Mouse (Mus musculus) heart, embryonic 12.5 days (tissue): ENCODE data around the gene Cfap73. TPM values are rescaled to one million over a fixed set of nuclear protein-coding genes. Genes with fewer than 3 reads are reported as not detected.

Experiments
- ATAC-seq: fragments of 200-750 bp; cut with Nextera tagmentation; 2 replicates; pipeline ENCODE4 v1.8.0; 2017; ENCODE audit warnings: moderate TSS enrichment, moderate library complexity; ENCODE audit not compliant: insufficient number of reproducible peaks, low FRiP score
- H3K27ac ChIP-seq: fragments of 300-500 bp; sonication (generic); 2 replicates; pipeline ENCODE4 v1.5.1; 2016; ENCODE audit warnings: mild to moderate bottlenecking, moderate library complexity; ENCODE audit not compliant: poor library complexity, severe bottlenecking
- H3K27me3 ChIP-seq: fragments of 300-500 bp; sonication (generic); replicated peaks from 2 replicates; pipeline ENCODE4 v1.6.1; 2016; ENCODE audit warnings: mild to moderate bottlenecking, moderate library complexity
- H3K36me3 ChIP-seq: fragments of 300-500 bp; sonication (generic); 2 replicates; pipeline ENCODE4 v1.6.1; 2016; ENCODE audit warnings: mild to moderate bottlenecking, moderate library complexity
- H3K4me1 ChIP-seq: fragments of 300-500 bp; sonication (generic); replicated peaks from 2 replicates; pipeline ENCODE4 v1.6.1; 2016; ENCODE audit warnings: mild to moderate bottlenecking
- H3K4me2 ChIP-seq: fragments of 300-500 bp; sonication (generic); 2 replicates; pipeline ENCODE4 v1.6.1; 2016; ENCODE audit warnings: mild to moderate bottlenecking, moderate library complexity
- H3K4me3 ChIP-seq: fragments of 300-500 bp; sonication (generic); 2 replicates; pipeline ENCODE4 v1.5.1; 2016; ENCODE audit warnings: mild to moderate bottlenecking
- H3K9ac ChIP-seq: fragments of 300-500 bp; sonication (generic); 2 replicates; pipeline ENCODE4 v1.6.1; 2016; ENCODE audit warnings: mild to moderate bottlenecking, moderate library complexity
- H3K9me3 ChIP-seq: fragments of 300-500 bp; sonication (generic); replicated peaks from 2 replicates; pipeline ENCODE4 v1.6.1; 2016; ENCODE audit warnings: mild to moderate bottlenecking, moderate library complexity
- WGBS: fragments of 180-500 bp; shearing (Covaris S2); methylation state at CpG from one replicate; pipeline ENCODE4 v1.1.7; 2016; 5-methylcytosine and 5-hydroxymethylcytosine counted together
- polyA plus RNA-seq: library from polyadenylated mRNA; unstranded; fragments of >200 nt; fragmentation: Nextera tagmentation; extraction: Ambion mirVana; gene quantifications from 2 replicates; pipeline ENCODE4 v1.2.1, GENCODE M21; 2016

The Cfap73 gene
- polyA plus RNA-seq, 1 experiment from 2014 or later: not detected

- Histone ChIP-seq H3K9ac (no peak overlapping the region), H3K27ac (no peak overlapping the region), H3K9me3 (no peaks in the 10 kb centered on the region), H3K4me2 (no peak overlapping the region), H3K36me3 (no peaks in the 10 kb centered on the region), H3K4me3 (no peak overlapping the region), H3K4me1 (peaks cover 18% of the 10 kb centered on the region), H3K27me3 (peaks cover 51% of the 10 kb centered on the region)
- ATAC-seq: no peak
- 77% methylated on average over 3 of the region's 4 CpGs for WGBS
Observed at GRCm38 (mm10) chr5:120647361-120647760, 13.3 kb upstream of the Cfap73 start.

GRCm38 (mm10) chr5:120645851-120646250 is 11.8 kb upstream of the Cfap73 start:
- H3K4me3 ChIP-seq: no peak overlapping the region
- H3K9ac ChIP-seq: no peak overlapping the region
- no peak for ATAC-seq
- H3K4me1 ChIP-seq: peaks cover 18% of the 10 kb centered on the region
- H3K27ac ChIP-seq: no peak overlapping the region
- no peaks in the 10 kb centered on the region for H3K9me3 ChIP-seq
- H3K27me3 ChIP-seq: peaks cover 36% of the 10 kb centered on the region
- WGBS: 47% methylated on average over 6 of the region's 6 CpGs
- H3K36me3 ChIP-seq: no peaks in the 10 kb centered on the region
- H3K4me2 ChIP-seq: no peak overlapping the region

GRCm38 (mm10) chr5:120644227-120644626 is 10.2 kb upstream of the Cfap73 start:
- no peak overlapping the region for H3K4me2 ChIP-seq
- 49% methylated on average over 3 of the region's 3 CpGs for WGBS

GRCm38 (mm10) chr5:120643365-120644085 is 9.5 kb upstream of the Cfap73 start:
- no peak for ATAC-seq
- Histone ChIP-seq H3K36me3 (no peaks in the 10 kb centered on the region), H3K27ac (no peak overlapping the region), H3K9me3 (no peaks in the 10 kb centered on the region), H3K27me3 (peaks cover 14% of the 10 kb centered on the region; the same call in 1 of the 2 replicates), H3K4me3 (no peak overlapping the region), H3K4me1 (peaks cover 11% of the 10 kb centered on the region), H3K4me2 (no peak overlapping the region), H3K9ac (no peak overlapping the region)
- 60% methylated on average over 14 of the region's 14 CpGs for WGBS

More at GRCm38 (mm10) chr5:120644227-120644626, 10.2 kb upstream of the Cfap73 start:
- peaks cover 18% of the 10 kb centered on the region for H3K4me1 ChIP-seq
- no peak overlapping the region for H3K27ac ChIP-seq
- H3K9me3 ChIP-seq: no peaks in the 10 kb centered on the region
- peaks cover 20% of the 10 kb centered on the region for H3K27me3 ChIP-seq
- no peak for ATAC-seq
- no peak overlapping the region for H3K4me3 ChIP-seq
- H3K36me3 ChIP-seq: no peaks in the 10 kb centered on the region
- H3K9ac ChIP-seq: no peak overlapping the region

GRCm38 (mm10) chr5:120640094-120640493 is 6.1 kb upstream of the Cfap73 start:
- no peaks in the 10 kb centered on the region for H3K36me3 ChIP-seq
- no peak overlapping the region for H3K4me3 ChIP-seq
- no peak overlapping the region for H3K27ac ChIP-seq
- H3K27me3 ChIP-seq: no peaks in the 10 kb centered on the region; the same call in 1 of the 2 replicates
- H3K9ac ChIP-seq: no peak overlapping the region
- no peak for ATAC-seq
- H3K4me1 ChIP-seq: peaks cover 7% of the 10 kb centered on the region; the same call in 1 of the 2 replicates
- H3K4me2 ChIP-seq: no peak overlapping the region
- no peaks in the 10 kb centered on the region; the same call in 1 of the 2 replicates for H3K9me3 ChIP-seq
- 84% methylated on average over 7 of the region's 7 CpGs for WGBS

- H3K4me2 ChIP-seq: no peak overlapping the region
- peaks cover 9% of the 10 kb centered on the region for H3K9me3 ChIP-seq
- H3K27me3 ChIP-seq: peaks cover 14% of the 10 kb centered on the region
- no peak for ATAC-seq
- no peaks in the 10 kb centered on the region for H3K36me3 ChIP-seq
- peaks cover 15% of the 10 kb centered on the region for H3K4me1 ChIP-seq
- H3K9ac ChIP-seq: no peak overlapping the region
- H3K27ac ChIP-seq: no peak overlapping the region
- H3K4me3 ChIP-seq: no peak overlapping the region
- 80% methylated on average over 5 of the region's 5 CpGs for WGBS
Observed at GRCm38 (mm10) chr5:120635633-120636032, 1.6 kb upstream of the Cfap73 start.

- no peak overlapping the region for H3K9ac ChIP-seq
- no peaks in the 10 kb centered on the region for H3K36me3 ChIP-seq
- 50% methylated on average over 5 of the region's 5 CpGs for WGBS
- no peak overlapping the region for H3K27ac ChIP-seq
- H3K4me3 ChIP-seq: no peak overlapping the region
- peaks cover 9% of the 10 kb centered on the region for H3K9me3 ChIP-seq
- ATAC-seq: no peak
- H3K27me3 ChIP-seq: peaks cover 20% of the 10 kb centered on the region
- no peak overlapping the region for H3K4me2 ChIP-seq
- peaks cover 15% of the 10 kb centered on the region for H3K4me1 ChIP-seq
Observed at GRCm38 (mm10) chr5:120634860-120635259, 825 bp upstream of the Cfap73 start.

- H3K9me3 ChIP-seq: peaks cover 9% of the 10 kb centered on the region
- H3K27ac ChIP-seq: no peak overlapping the region
- 82% methylated on average over 5 of the region's 5 CpGs for WGBS
- no peak overlapping the region for H3K9ac ChIP-seq
- ATAC-seq: no peak; the same call in 1 of the 2 replicates
- peaks cover 26% of the 10 kb centered on the region for H3K27me3 ChIP-seq
- no peak overlapping the region for H3K4me2 ChIP-seq
- H3K36me3 ChIP-seq: peaks cover 15% of the 10 kb centered on the region
- H3K4me1 ChIP-seq: peaks cover 27% of the 10 kb centered on the region
- H3K4me3 ChIP-seq: no peak overlapping the region
Observed at GRCm38 (mm10) chr5:120631892-120632291, 2.1 kb downstream of the Cfap73 start.

- Histone ChIP-seq H3K4me1 (peaks cover 27% of the 10 kb centered on the region), H3K27me3 (peaks cover 26% of the 10 kb centered on the region), H3K36me3 (peaks cover 22% of the 10 kb centered on the region), H3K9ac (peak overlapping the region; percentile 46; the same call in 1 of the 2 replicates), H3K4me2 (peak overlapping the region; percentile 75), H3K9me3 (peaks cover 9% of the 10 kb centered on the region), H3K27ac (no peak overlapping the region), H3K4me3 (peak overlapping the region; percentile 27)
- no peak for ATAC-seq
- whole genome bisulfite sequencing: 5% methylated on average over 29 of the region's 29 CpGs
Observed at GRCm38 (mm10) chr5:120631128-120631527, 2.9 kb downstream of the Cfap73 start.

GRCm38 (mm10) chr5:120628624-120629023 is 5.4 kb downstream of the Cfap73 start:
- no peak overlapping the region for H3K4me2 ChIP-seq
- WGBS: 49% methylated on average over 7 of the region's 7 CpGs
- no peak for ATAC-seq
- H3K4me3 ChIP-seq: no peak overlapping the region
- no peak overlapping the region for H3K27ac ChIP-seq
- H3K4me1 ChIP-seq: peaks cover 19% of the 10 kb centered on the region
- peaks cover 9% of the 10 kb centered on the region for H3K9me3 ChIP-seq
- no peak overlapping the region for H3K9ac ChIP-seq
- peaks cover 26% of the 10 kb centered on the region for H3K27me3 ChIP-seq
- H3K36me3 ChIP-seq: peaks cover 47% of the 10 kb centered on the region

- 87% methylated on average over 15 of the region's 15 CpGs for WGBS
- ATAC-seq: no peak
- H3K9me3 ChIP-seq: peaks cover 9% of the 10 kb centered on the region
- peaks cover 19% of the 10 kb centered on the region for H3K4me1 ChIP-seq
- H3K4me3 ChIP-seq: no peak overlapping the region
- H3K36me3 ChIP-seq: peaks cover 56% of the 10 kb centered on the region
- H3K4me2 ChIP-seq: no peak overlapping the region
- peaks cover 23% of the 10 kb centered on the region for H3K27me3 ChIP-seq
- no peak overlapping the region for H3K9ac ChIP-seq
- H3K27ac ChIP-seq: no peak overlapping the region
Observed at GRCm38 (mm10) chr5:120627515-120628300, 6.3 kb downstream of the Cfap73 start.
